Mouse (Mus musculus): Measurements from ENCODE around the gene Olfr789. TPM values are rescaled to one million over a fixed set of nuclear protein-coding genes. Genes with fewer than 3 reads are reported as not detected.

Olfr789 gene
- total RNA-seq (2012; rRNA removed) (not detected in 2 replicates), total RNA-seq (2014; rRNA removed) (not detected in 2 replicates), polyA plus RNA-seq (2012; ENCODE audit: insufficient read length, low read depth) (not detected in 2 replicates)

DNA sequence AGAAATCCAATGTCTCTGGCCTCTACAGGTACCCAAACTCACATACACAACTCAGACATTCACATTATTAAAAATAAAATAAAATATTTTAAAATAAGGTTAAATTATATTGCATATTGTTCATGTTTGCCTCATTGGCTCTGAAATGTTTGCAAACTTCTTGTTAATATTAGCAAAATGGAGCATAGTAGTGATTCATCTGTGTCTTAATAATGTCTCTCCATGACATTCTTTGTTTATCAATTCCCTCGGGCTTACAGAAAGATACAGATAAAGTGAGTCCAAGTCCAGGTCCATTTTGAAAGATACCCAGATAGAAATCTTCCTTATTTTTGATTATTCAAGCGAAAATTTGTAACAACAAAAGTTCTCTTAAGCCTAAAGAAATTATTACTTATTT, at the start of gene Olfr789:
Gene Olfr789 (plus strand): TSS at position 301 of the 400 bp plus-strand sequence.
- in situ Hi-C loops (cut with MboI; ENCODE audit: low pct_ligation_motif_present, low pct_unique_long_range_greater_than_20kb, low sequenced_read_pairs) (no loop called here), dilution Hi-C loops (cut with MboI; ENCODE audit: extremely low pct_ligation_motif_present, extremely low pct_unique_long_range_greater_than_20kb, low sequenced_read_pairs) (no loop called here)
- no peak within 1 kb of the TSS for H3K27ac ChIP-seq (ENCODE audit: insufficient read depth, low read depth)
- no peaks in the 10 kb centered on the region for H3K27me3 ChIP-seq (replicated peaks)
- H3K4me2 ChIP-seq (ENCODE audit: insufficient read depth, low read depth, poor library complexity, severe bottlenecking), result no peak within 1 kb of the TSS
- no peak within 1 kb of the TSS for H3K4me3 ChIP-seq (replicated peaks in 1 of 3; ENCODE audit: low read depth in 2 of 3, low read length in 2 of 3, poor library complexity in 1 of 3)
- TF ChIP-seq ETS1 (conservative IDR thresholded peaks at IDR 0.05; ENCODE audit: low read depth, low read length) (no peak), SMC3 (IDR thresholded peaks at IDR 0.05; ENCODE audit: low read depth, low read length) (no peak), USF1 (IDR thresholded peaks at IDR 0.05; ENCODE audit: low read depth, low read length) (no peak), NELFE (IDR thresholded peaks at IDR 0.05; ENCODE audit: low read depth, low read length) (no peak), MEF2A (IDR thresholded peaks at IDR 0.05; ENCODE audit: borderline replicate concordance, low read depth, low read length) (no peak), POLR2AphosphoS2 (IDR thresholded peaks at IDR 0.05; ENCODE audit: low read depth, low read length) (no peak), TBP (conservative IDR thresholded peaks at IDR 0.05; ENCODE audit: low read depth, low read length) (no peak), ZC3H11A (IDR thresholded peaks at IDR 0.05; ENCODE audit: low read depth, low read length) (no peak), JUND (conservative IDR thresholded peaks at IDR 0.05; ENCODE audit: low read depth, low read length) (no peak), CHD2 (IDR thresholded peaks at IDR 0.05; ENCODE audit: low read length) (no peak), KAT2A (IDR thresholded peaks at IDR 0.05; ENCODE audit: insufficient replicate concordance, low read length) (no peak), RCOR1 (conservative IDR thresholded peaks at IDR 0.05; ENCODE audit: low read depth, low read length) (no peak)
- no peak within 1 kb of the TSS for H3K9ac ChIP-seq (ENCODE audit: insufficient read depth, low read depth)
- H3K4me1 ChIP-seq (ENCODE audit: control insufficient read depth in 1 of 2, insufficient read depth in 2 of 2), result no peaks in the 10 kb centered on the region
- H3K36me3 ChIP-seq (replicated peaks in 1 of 2; ENCODE audit: control insufficient read depth in 1 of 2, insufficient read depth in 1 of 2, low read length in 1 of 2), result no peaks in the 10 kb centered on the region
- H3K79me2 ChIP-seq (replicated peaks; ENCODE audit: control insufficient read depth, extremely low read depth, insufficient read depth, poor library complexity, severe bottlenecking), result no peaks in the 10 kb centered on the region
- no peak for DNase-seq (ENCODE audit: extremely low read depth)
- no peaks in the 10 kb centered on the region for H3K9me3 ChIP-seq (replicated peaks; ENCODE audit: low read length)

DNA sequence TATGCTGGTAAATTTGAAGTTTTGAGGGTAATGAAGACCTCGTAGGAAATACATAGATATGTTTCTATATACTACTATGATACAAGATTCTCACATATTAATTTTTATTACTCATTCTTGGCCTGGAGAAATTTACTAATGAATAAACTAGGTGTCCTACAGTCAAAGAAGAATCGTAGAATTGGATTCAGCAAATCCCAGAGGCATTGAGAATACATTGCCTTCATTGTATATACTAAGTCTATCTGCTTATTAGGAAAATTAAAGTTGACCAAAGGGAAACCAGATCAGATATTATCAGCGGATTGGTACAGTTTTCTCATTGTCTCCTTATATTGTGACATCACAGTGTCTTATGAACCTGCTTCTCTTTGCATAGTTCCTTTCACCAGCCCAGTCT, 23.0 kb upstream of the Olfr789 start, which contains the start of gene Olfr787:
Gene Olfr787 (plus strand): TSS at position 301 of the 400 bp plus-strand sequence.
- dilution Hi-C loops (cut with MboI; ENCODE audit: extremely low pct_ligation_motif_present, extremely low pct_unique_long_range_greater_than_20kb, low sequenced_read_pairs), result no loop called here
- H3K4me3 ChIP-seq (replicated peaks in 1 of 3; ENCODE audit: low read depth in 2 of 3, low read length in 2 of 3, poor library complexity in 1 of 3), result no peak within 1 kb of the TSS
- H3K79me2 ChIP-seq (replicated peaks; ENCODE audit: control insufficient read depth, extremely low read depth, insufficient read depth, poor library complexity, severe bottlenecking), result no peaks in the 10 kb centered on the region
- no peaks in the 10 kb centered on the region for H3K4me1 ChIP-seq (ENCODE audit: control insufficient read depth in 1 of 2, insufficient read depth in 2 of 2)
- TF ChIP-seq MAFK (IDR thresholded peaks at IDR 0.05; ENCODE audit: insufficient replicate concordance, low read length) (no peak), JUN (IDR thresholded peaks at IDR 0.05; ENCODE audit: insufficient read depth, low read depth, low read length) (no peak), GABPA (IDR thresholded peaks at IDR 0.05; ENCODE audit: insufficient replicate concordance, low read depth, low read length) (no peak), MAZ (IDR thresholded peaks at IDR 0.05; ENCODE audit: low read depth, low read length) (no peak), SMC3 (IDR thresholded peaks at IDR 0.05; ENCODE audit: low read depth, low read length) (no peak), PAX5 (IDR thresholded peaks at IDR 0.05; ENCODE audit: low read length) (no peak), ZMIZ1 (IDR thresholded peaks at IDR 0.05; ENCODE audit: low read depth, low read length) (no peak), E2F4 (IDR thresholded peaks at IDR 0.05; ENCODE audit: insufficient replicate concordance, low read depth, low read length) (no peak), UBTF (IDR thresholded peaks at IDR 0.05; ENCODE audit: low read depth, low read length) (no peak), NRF1 (IDR thresholded peaks at IDR 0.05; ENCODE audit: low read depth, low read length) (no peak), SIN3A (IDR thresholded peaks at IDR 0.05; ENCODE audit: low read length) (no peak), MEF2A (IDR thresholded peaks at IDR 0.05; ENCODE audit: borderline replicate concordance, low read depth, low read length) (no peak), RAD21 (IDR thresholded peaks at IDR 0.05; ENCODE audit: low read depth, low read length) (no peak)
- no peaks in the 10 kb centered on the region for H3K36me3 ChIP-seq (replicated peaks in 1 of 2; ENCODE audit: control insufficient read depth in 1 of 2, insufficient read depth in 1 of 2, low read length in 1 of 2)
- H3K27me3 ChIP-seq (replicated peaks), result no peaks in the 10 kb centered on the region
- DNase-seq (ENCODE audit: extremely low read depth), result no peak
- no peak within 1 kb of the TSS for H3K27ac ChIP-seq (ENCODE audit: insufficient read depth, low read depth)
- H3K4me2 ChIP-seq (ENCODE audit: insufficient read depth, low read depth, poor library complexity, severe bottlenecking), result no peak within 1 kb of the TSS
- H3K9ac ChIP-seq (ENCODE audit: insufficient read depth, low read depth), result no peak within 1 kb of the TSS
- H3K9me3 ChIP-seq (replicated peaks; ENCODE audit: low read length), result no peaks in the 10 kb centered on the region
- in situ Hi-C loops (cut with MboI; ENCODE audit: low pct_ligation_motif_present, low pct_unique_long_range_greater_than_20kb, low sequenced_read_pairs), result no loop called here
